Comparison of ENCODE assay signal across 8 mouse cellular contexts in genomic region chr9:43238631-43239545, GRCm38 (mm10). TPM values are rescaled to one million over a fixed set of nuclear protein-coding genes. Genes with fewer than 3 reads are reported as not detected.
DNase-seq lines count a peak whose midpoint lies in the region; ATAC-seq and TF ChIP-seq lines count a peak whose summit lies in the region.

No protein-coding gene starts in this region.

- peaks cover 7% of the 10 kb centered on the region for H3K4me1 ChIP-seq in brown adipose tissue, adult 24 weeks (ENCODE audit: control insufficient read depth, insufficient read depth, insufficient read length, low read length)
- H3K4me1 ChIP-seq in hindbrain, embryonic 14.5 days (replicated peaks; ENCODE audit: control insufficient read depth, insufficient read depth, low read length): no peaks in the 10 kb centered on the region; the same call in 1 of the 2 replicates
- H3K4me1 ChIP-seq in lung, postnatal 0 days (ENCODE audit: insufficient read depth, low read depth, low read length): no peaks in the 10 kb centered on the region

- peak overlapping the region; percentile 88 for H3K4me3 ChIP-seq in brown adipose tissue, adult 24 weeks (ENCODE audit: insufficient read depth, low read depth, low read length)
- H3K4me3 ChIP-seq in hindbrain, embryonic 14.5 days (replicated peaks; ENCODE audit: low read length): peak overlapping the region; percentile 46
- peak overlapping the region; percentile 71 for H3K4me3 ChIP-seq in lung, postnatal 0 days (ENCODE audit: low read depth, low read length)

- H3K36me3 ChIP-seq in hindbrain, embryonic 14.5 days (replicated peaks; ENCODE audit: control insufficient read depth, insufficient read depth): no peaks in the 10 kb centered on the region
- no peaks in the 10 kb centered on the region for H3K36me3 ChIP-seq in lung, postnatal 0 days (ENCODE audit: insufficient read depth, low read length)

- WGBS in hindbrain, embryonic 14.5 days: 2% methylated on average over 51 of the region's 51 CpGs
- 2% methylated on average over 50 of the region's 51 CpGs for WGBS in lung, postnatal 0 days

- peak; percentile 59 for DNase-seq in kidney, adult 18-20 months
- DNase-seq in kidney, adult 9 months: no peak
- DNase-seq in hindbrain, embryonic 14.5 days (ENCODE audit: low spot score): no peak
- DNase-seq in lung, postnatal 0 days (ENCODE audit: low spot score): no peak
- DNase-seq in thymus, postnatal 14 days: peak; percentile 26
- no peak for DNase-seq in gastrocnemius, postnatal 36 days
- DNase-seq in cerebellum, adult 8-10 months: no peak

- TF ChIP-seq EP300 in lung, postnatal 0 days (IDR thresholded peaks at IDR 0.05): no peak

- intact Hi-C loops in gastrocnemius, postnatal 36 days (cut with DNase I): no loop called here

- H3K4me2 ChIP-seq in hindbrain, embryonic 14.5 days (replicated peaks): peak overlapping the region; percentile 57
- H3K4me2 ChIP-seq in lung, postnatal 0 days (replicated peaks; ENCODE audit: low read depth, low read length): peak overlapping the region; percentile 91

- peaks cover 29% of the 10 kb centered on the region for H3K27me3 ChIP-seq in hindbrain, embryonic 14.5 days (ENCODE audit: control insufficient read depth, insufficient read depth, low read length)
- no peaks in the 10 kb centered on the region for H3K27me3 ChIP-seq in lung, postnatal 0 days (replicated peaks; ENCODE audit: insufficient read depth, low read length)

- peak overlapping the region; percentile 68 for H3K27ac ChIP-seq in brown adipose tissue, adult 24 weeks (replicated peaks; ENCODE audit: low read depth, low read length)
- no peak overlapping the region for H3K27ac ChIP-seq in hindbrain, embryonic 14.5 days
- H3K27ac ChIP-seq in lung, postnatal 0 days (ENCODE audit: low read length): no peak overlapping the region

- no peaks in the 10 kb centered on the region for H3K9me3 ChIP-seq in hindbrain, embryonic 14.5 days (ENCODE audit: control insufficient read depth, low read length)
- no peaks in the 10 kb centered on the region for H3K9me3 ChIP-seq in lung, postnatal 0 days (ENCODE audit: low read length)

- H3K9ac ChIP-seq in hindbrain, embryonic 14.5 days: peak overlapping the region; percentile 28; the same call in 1 of the 2 replicates
- no peak overlapping the region; the same call in 1 of the 2 replicates for H3K9ac ChIP-seq in lung, postnatal 0 days (replicated peaks; ENCODE audit: low read depth)

- no peak for ATAC-seq in hindbrain, embryonic 14.5 days (ENCODE audit: low FRiP score)
- ATAC-seq in lung, postnatal 0 days: peak; percentile 20

- no peak; the same call in 1 of the 2 replicates for TF ChIP-seq CTCF in lung, postnatal 0 days (IDR thresholded peaks at IDR 0.05)

RNA-seq across cellular contexts. Expression of gene Oaf, which starts 0.8 kb away (rescaled TPM):
- 20.8 and 29.8 TPM in 2 replicates for polyA plus RNA-seq in brown adipose tissue, adult 24 weeks (2012; ENCODE audit: insufficient read depth, insufficient read length, missing spikeins)
- polyA plus RNA-seq in hindbrain, embryonic 14.5 days (2014; fragmentation: Nextera tagmentation; extraction: Ambion mirVana): 7.9 and 9.6 TPM in 2 replicates
- 14.8 and 19.6 TPM in 2 replicates for polyA plus RNA-seq in lung, postnatal 0 days (2015; fragmentation: Nextera tagmentation; extraction: Ambion mirVana)
- total RNA-seq in gastrocnemius, postnatal 36 days (2021): 10 to 100 TPM in 1 of 2 experiments, 1 to 10 TPM in 1; 5.4 to 10.7 TPM

RNA-seq across cellular contexts. Expression of gene Pou2f3, which starts 28.7 kb away (rescaled TPM):
- polyA plus RNA-seq in brown adipose tissue, adult 24 weeks (2012; ENCODE audit: insufficient read depth, insufficient read length, missing spikeins): not detected in 2 replicates
- not detected in 2 replicates for polyA plus RNA-seq in hindbrain, embryonic 14.5 days (2014; fragmentation: Nextera tagmentation; extraction: Ambion mirVana)
- 0.07 and 0.13 TPM in 2 replicates for polyA plus RNA-seq in lung, postnatal 0 days (2015; fragmentation: Nextera tagmentation; extraction: Ambion mirVana)
- total RNA-seq in gastrocnemius, postnatal 36 days (2021): not detected

Comparison
In these comparisons a context has a peak if more than half of its experiments do, and no peak if none do; other contexts are left out.
1. DNase-seq: peak in kidney, adult 18-20 months (single experiment) and thymus, postnatal 14 days (single experiment); none in kidney, adult 9 months (single experiment), hindbrain, embryonic 14.5 days (single experiment), lung, postnatal 0 days (single experiment), gastrocnemius, postnatal 36 days (0 of 2) and cerebellum, adult 8-10 months (single experiment).
2. Peak in every context shown above with its lines, with median percentiles within 50 percentile points of each other: H3K4me3 ChIP-seq.